Mouse (Mus musculus): Measurements from ENCODE around the gene Phf20. TPM values are rescaled to one million over a fixed set of nuclear protein-coding genes. Genes with fewer than 3 reads are reported as not detected.

Phf20 gene
- polyA plus RNA-seq, 1 experiment from 2014 or later = 44.8 TPM

- DNase-seq (ENCODE audit: low spot score) (no peak), ATAC-seq (no peak)
- Histone ChIP-seq H3K4me3 (ENCODE audit: low read depth, low read length) (no peak overlapping the region), H3K9ac (replicated peaks; ENCODE audit: low read depth) (no peak overlapping the region), H3K36me3 (ENCODE audit: insufficient read depth, low read length) (peaks cover 13% of the 10 kb centered on the region; the same call in 1 of the 2 replicates), H3K4me1 (ENCODE audit: insufficient read depth, low read depth, low read length) (no peaks in the 10 kb centered on the region), H3K9me3 (ENCODE audit: low read length) (no peaks in the 10 kb centered on the region), H3K27ac (ENCODE audit: low read length) (no peak overlapping the region), H3K4me2 (replicated peaks; ENCODE audit: low read depth, low read length) (no peak overlapping the region), H3K27me3 (replicated peaks; ENCODE audit: insufficient read depth, low read length) (no peaks in the 10 kb centered on the region)
- TF ChIP-seq CTCF (IDR thresholded peaks at IDR 0.05) (no peak), EP300 (IDR thresholded peaks at IDR 0.05) (no peak)
- 90% methylated on average over 2 of the region's 2 CpGs for WGBS
Observed at GRCm38 (mm10) chr2:156289552-156290160, 93.4 kb downstream of the Phf20 start.

- Histone ChIP-seq H3K36me3 (ENCODE audit: insufficient read depth, low read length) (peaks cover 17% of the 10 kb centered on the region; the same call in 1 of the 2 replicates), H3K27ac (ENCODE audit: low read length) (no peak overlapping the region), H3K4me1 (ENCODE audit: insufficient read depth, low read depth, low read length) (no peaks in the 10 kb centered on the region), H3K4me3 (ENCODE audit: low read depth, low read length) (no peak overlapping the region), H3K27me3 (replicated peaks; ENCODE audit: insufficient read depth, low read length) (no peaks in the 10 kb centered on the region), H3K9me3 (ENCODE audit: low read length) (no peaks in the 10 kb centered on the region), H3K9ac (replicated peaks; ENCODE audit: low read depth) (no peak overlapping the region), H3K4me2 (replicated peaks; ENCODE audit: low read depth, low read length) (no peak overlapping the region)
- DNase-seq (ENCODE audit: low spot score) = no peak
- ATAC-seq = no peak
- WGBS = 88% methylated on average over 1 of the region's 1 CpGs
- TF ChIP-seq EP300 (IDR thresholded peaks at IDR 0.05) (no peak), CTCF (IDR thresholded peaks at IDR 0.05) (no peak)
Observed at GRCm38 (mm10) chr2:156291998-156292397, 95.7 kb downstream of the Phf20 start.

GRCm38 (mm10) chr2:156295601-156296063, 99.4 kb downstream of the Phf20 start:
- Histone ChIP-seq H3K9ac (replicated peaks; ENCODE audit: low read depth) (no peak overlapping the region), H3K4me3 (ENCODE audit: low read depth, low read length) (no peak overlapping the region), H3K27ac (ENCODE audit: low read length) (peak overlapping the region; percentile 72), H3K36me3 (ENCODE audit: insufficient read depth, low read length) (peaks cover 11% of the 10 kb centered on the region; the same call in 1 of the 2 replicates), H3K4me2 (replicated peaks; ENCODE audit: low read depth, low read length) (no peak overlapping the region), H3K27me3 (replicated peaks; ENCODE audit: insufficient read depth, low read length) (no peaks in the 10 kb centered on the region), H3K4me1 (ENCODE audit: insufficient read depth, low read depth, low read length) (no peaks in the 10 kb centered on the region), H3K9me3 (ENCODE audit: low read length) (no peaks in the 10 kb centered on the region)
- no peak for TF ChIP-seq EP300 (IDR thresholded peaks at IDR 0.05)
- no peak for TF ChIP-seq CTCF (IDR thresholded peaks at IDR 0.05)
- 89% methylated on average over 2 of the region's 2 CpGs for WGBS
- ATAC-seq (no peak), DNase-seq (ENCODE audit: low spot score) (no peak)

GRCm38 (mm10) chr2:156296190-156296589, 99.9 kb downstream of the Phf20 start:
- Histone ChIP-seq H3K4me1 (ENCODE audit: insufficient read depth, low read depth, low read length) (no peaks in the 10 kb centered on the region), H3K4me2 (replicated peaks; ENCODE audit: low read depth, low read length) (no peak overlapping the region), H3K36me3 (ENCODE audit: insufficient read depth, low read length) (peaks cover 16% of the 10 kb centered on the region; the same call in 1 of the 2 replicates), H3K4me3 (ENCODE audit: low read depth, low read length) (no peak overlapping the region), H3K9me3 (ENCODE audit: low read length) (no peaks in the 10 kb centered on the region), H3K9ac (replicated peaks; ENCODE audit: low read depth) (no peak overlapping the region), H3K27ac (ENCODE audit: low read length) (peak overlapping the region; percentile 72), H3K27me3 (replicated peaks; ENCODE audit: insufficient read depth, low read length) (no peaks in the 10 kb centered on the region)
- ATAC-seq = peak; percentile 96
- TF ChIP-seq CTCF (IDR thresholded peaks at IDR 0.05) (no peak), EP300 (IDR thresholded peaks at IDR 0.05) (peak; percentile 69)
- 71% methylated on average over 3 of the region's 3 CpGs for WGBS
- DNase-seq (ENCODE audit: low spot score) = peak; percentile 66

- Histone ChIP-seq H3K9ac (replicated peaks; ENCODE audit: low read depth) (no peak overlapping the region), H3K27me3 (replicated peaks; ENCODE audit: insufficient read depth, low read length) (no peaks in the 10 kb centered on the region), H3K4me1 (ENCODE audit: insufficient read depth, low read depth, low read length) (no peaks in the 10 kb centered on the region), H3K36me3 (ENCODE audit: insufficient read depth, low read length) (peaks cover 16% of the 10 kb centered on the region; the same call in 1 of the 2 replicates), H3K4me3 (ENCODE audit: low read depth, low read length) (no peak overlapping the region), H3K4me2 (replicated peaks; ENCODE audit: low read depth, low read length) (no peak overlapping the region), H3K9me3 (ENCODE audit: low read length) (no peaks in the 10 kb centered on the region), H3K27ac (ENCODE audit: low read length) (no peak overlapping the region)
- DNase-seq (ENCODE audit: low spot score) (peak; percentile 19), ATAC-seq (no peak)
- no peak for TF ChIP-seq CTCF (IDR thresholded peaks at IDR 0.05)
- no peak for TF ChIP-seq EP300 (IDR thresholded peaks at IDR 0.05)
- 64% methylated on average over 3 of the region's 3 CpGs for WGBS
Observed at GRCm38 (mm10) chr2:156297653-156298052, 101.4 kb downstream of the Phf20 start.

GRCm38 (mm10) chr2:156298458-156298857, 102.2 kb downstream of the Phf20 start:
- TF ChIP-seq EP300 (IDR thresholded peaks at IDR 0.05) (no peak), CTCF (IDR thresholded peaks at IDR 0.05) (no peak)
- ATAC-seq (no peak), DNase-seq (ENCODE audit: low spot score) (no peak)
- Histone ChIP-seq H3K27me3 (replicated peaks; ENCODE audit: insufficient read depth, low read length) (no peaks in the 10 kb centered on the region), H3K9me3 (ENCODE audit: low read length) (no peaks in the 10 kb centered on the region), H3K4me1 (ENCODE audit: insufficient read depth, low read depth, low read length) (no peaks in the 10 kb centered on the region), H3K27ac (ENCODE audit: low read length) (no peak overlapping the region), H3K4me3 (ENCODE audit: low read depth, low read length) (no peak overlapping the region), H3K4me2 (replicated peaks; ENCODE audit: low read depth, low read length) (no peak overlapping the region), H3K36me3 (ENCODE audit: insufficient read depth, low read length) (0 out of 2 replicates have a peak, but pooled peaks cover 16% of the 10 kb centered on the region), H3K9ac (replicated peaks; ENCODE audit: low read depth) (no peak overlapping the region)
- WGBS = 74% methylated on average over 7 of the region's 7 CpGs

All from lung, postnatal 0 days (tissue).